Mouse (Mus musculus): ENCODE measurements at regions not wholly inside any gene's neighbourhood (a gene's known extent, or its start where the extent isn't known, plus 50 kb on each side); places are given as distances from the start of the nearest gene placed in this dataset.

- DNase-seq (ENCODE audit: low read depth, low spot score), result no peak
Observed at GRCm38 (mm10) chr2:40149186-40149585, 922.9 kb upstream of the Ppp6c start.

GRCm38 (mm10) chr2:40127615-40128014, 901.4 kb upstream of the Ppp6c start:
- DNase-seq (ENCODE audit: low read depth, low spot score), result peak; percentile 7

GRCm38 (mm10) chr2:40119176-40119575, 892.9 kb upstream of the Ppp6c start:
- no peak for DNase-seq (ENCODE audit: low read depth, low spot score)

GRCm38 (mm10) chr2:40114435-40114834, 888.2 kb upstream of the Ppp6c start:
- DNase-seq (ENCODE audit: low read depth, low spot score), result no peak

Data from R1 (cell line).